Mouse (Mus musculus) heart, embryonic 12.5 days (tissue): ENCODE measurements around the gene Pex14. TPM values are rescaled to one million over a fixed set of nuclear protein-coding genes. Genes with fewer than 3 reads are reported as not detected.
A peak's percentile ranks its signal among the peaks of the same experiment; 100 is the strongest.
"Not testable (repeated sequence)": the region's sequence is repeated elsewhere in the genome, so short reads cannot be mapped to it uniquely, and the experiment has no call there.

Experiments used
- ATAC-seq: fragments of 200-750 bp; cut with Nextera tagmentation; 2 replicates; pipeline ENCODE4 v1.8.0; 2017; ENCODE audit warnings: moderate TSS enrichment, moderate library complexity; ENCODE audit not compliant: insufficient number of reproducible peaks, low FRiP score
- H3K27ac ChIP-seq: fragments of 300-500 bp; sonication (generic); 2 replicates; pipeline ENCODE4 v1.5.1; 2016; ENCODE audit warnings: mild to moderate bottlenecking, moderate library complexity; ENCODE audit not compliant: poor library complexity, severe bottlenecking
- H3K27me3 ChIP-seq: fragments of 300-500 bp; sonication (generic); replicated peaks from 2 replicates; pipeline ENCODE4 v1.6.1; 2016; ENCODE audit warnings: mild to moderate bottlenecking, moderate library complexity
- H3K36me3 ChIP-seq: fragments of 300-500 bp; sonication (generic); 2 replicates; pipeline ENCODE4 v1.6.1; 2016; ENCODE audit warnings: mild to moderate bottlenecking, moderate library complexity
- H3K4me1 ChIP-seq: fragments of 300-500 bp; sonication (generic); replicated peaks from 2 replicates; pipeline ENCODE4 v1.6.1; 2016; ENCODE audit warnings: mild to moderate bottlenecking
- H3K4me2 ChIP-seq: fragments of 300-500 bp; sonication (generic); 2 replicates; pipeline ENCODE4 v1.6.1; 2016; ENCODE audit warnings: mild to moderate bottlenecking, moderate library complexity
- H3K4me3 ChIP-seq: fragments of 300-500 bp; sonication (generic); 2 replicates; pipeline ENCODE4 v1.5.1; 2016; ENCODE audit warnings: mild to moderate bottlenecking
- H3K9ac ChIP-seq: fragments of 300-500 bp; sonication (generic); 2 replicates; pipeline ENCODE4 v1.6.1; 2016; ENCODE audit warnings: mild to moderate bottlenecking, moderate library complexity
- H3K9me3 ChIP-seq: fragments of 300-500 bp; sonication (generic); replicated peaks from 2 replicates; pipeline ENCODE4 v1.6.1; 2016; ENCODE audit warnings: mild to moderate bottlenecking, moderate library complexity
- WGBS: fragments of 180-500 bp; shearing (Covaris S2); methylation state at CpG from one replicate; pipeline ENCODE4 v1.1.7; 2016; 5-methylcytosine and 5-hydroxymethylcytosine counted together
- polyA plus RNA-seq: library from polyadenylated mRNA; unstranded; fragments of >200 nt; fragmentation: Nextera tagmentation; extraction: Ambion mirVana; gene quantifications from 2 replicates; pipeline ENCODE4 v1.2.1, GENCODE M21; 2016

Gene Pex14
- polyA plus RNA-seq, 1 experiment from 2014 or later, result 44.3 TPM

GRCm38 (mm10) chr4:149131789-149132565 is 32.3 kb upstream of the Pex14 start:
- ATAC-seq, result no peak
- H3K36me3 ChIP-seq, result peaks cover 44% of the 10 kb centered on the region
- 87% methylated on average over 21 of the region's 21 CpGs for WGBS
- H3K4me2 ChIP-seq, result no peak overlapping the region
- H3K27me3 ChIP-seq, result no peaks in the 10 kb centered on the region
- no peak overlapping the region for H3K9ac ChIP-seq
- H3K9me3 ChIP-seq, result no peaks in the 10 kb centered on the region
- H3K27ac ChIP-seq, result no peak overlapping the region
- H3K4me1 ChIP-seq, result peaks cover 8% of the 10 kb centered on the region; the same call in 1 of the 2 replicates
- H3K4me3 ChIP-seq, result no peak overlapping the region

GRCm38 (mm10) chr4:149131021-149131752 is 31.5 kb upstream of the Pex14 start:
- 86% methylated on average over 23 of the region's 23 CpGs for WGBS
- Histone ChIP-seq H3K36me3 (peaks cover 44% of the 10 kb centered on the region), H3K9me3 (no peaks in the 10 kb centered on the region), H3K9ac (no peak overlapping the region), H3K27me3 (no peaks in the 10 kb centered on the region), H3K4me3 (no peak overlapping the region), H3K4me2 (no peak overlapping the region), H3K27ac (no peak overlapping the region), H3K4me1 (peaks cover under 1% of the 10 kb centered on the region; the same call in 1 of the 2 replicates)
- no peak for ATAC-seq

- no peak overlapping the region for H3K4me2 ChIP-seq
- H3K27ac ChIP-seq, result no peak overlapping the region
- 87% methylated on average over 18 of the region's 18 CpGs for WGBS
- no peaks in the 10 kb centered on the region for H3K27me3 ChIP-seq
- no peak overlapping the region for H3K9ac ChIP-seq
- no peak overlapping the region for H3K4me3 ChIP-seq
- H3K9me3 ChIP-seq, result no peaks in the 10 kb centered on the region
- no peak for ATAC-seq
- peaks cover 5% of the 10 kb centered on the region for H3K4me1 ChIP-seq
- H3K36me3 ChIP-seq, result peaks cover 41% of the 10 kb centered on the region
These were observed 28.8 kb upstream of the Pex14 start for GRCm38 (mm10) chr4:149128467-149128866.

DNA sequence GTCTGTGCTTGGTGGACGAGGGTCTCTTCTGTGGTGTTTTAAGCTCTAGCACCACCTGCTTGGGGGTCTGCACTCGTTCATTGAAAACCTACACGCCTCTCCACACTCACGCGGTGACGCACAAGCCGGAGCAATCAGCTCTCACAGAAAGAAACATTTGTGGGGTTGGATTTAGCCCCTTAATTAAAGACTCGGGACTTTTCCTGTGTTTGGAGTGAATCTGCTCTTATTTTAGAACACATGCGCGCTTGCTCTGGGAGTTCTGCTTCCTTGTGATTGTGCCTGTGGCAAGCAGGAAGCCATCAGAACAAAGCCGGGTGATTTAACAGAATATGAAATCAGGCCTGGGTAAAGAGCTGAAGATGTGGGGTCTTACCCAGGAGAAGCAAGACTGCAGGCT is 27.0 kb upstream of the Pex14 start, which contains the start of gene Cort:
Gene Cort (minus strand): TSS at position 101 of the 400 bp plus-strand sequence.
- no peak within 1 kb of the TSS for H3K9ac ChIP-seq
- no peak within 1 kb of the TSS for H3K4me3 ChIP-seq
- no peak within 1 kb of the TSS for H3K4me2 ChIP-seq
- no peak for ATAC-seq
- no peak within 1 kb of the TSS for H3K27ac ChIP-seq
- H3K36me3 ChIP-seq, result peaks cover 35% of the 10 kb centered on the region
- no peaks in the 10 kb centered on the region for H3K9me3 ChIP-seq
- H3K4me1 ChIP-seq, result peaks cover 5% of the 10 kb centered on the region
- WGBS, result 85% methylated on average over 11 of the region's 11 CpGs
- H3K27me3 ChIP-seq, result no peaks in the 10 kb centered on the region

DNA sequence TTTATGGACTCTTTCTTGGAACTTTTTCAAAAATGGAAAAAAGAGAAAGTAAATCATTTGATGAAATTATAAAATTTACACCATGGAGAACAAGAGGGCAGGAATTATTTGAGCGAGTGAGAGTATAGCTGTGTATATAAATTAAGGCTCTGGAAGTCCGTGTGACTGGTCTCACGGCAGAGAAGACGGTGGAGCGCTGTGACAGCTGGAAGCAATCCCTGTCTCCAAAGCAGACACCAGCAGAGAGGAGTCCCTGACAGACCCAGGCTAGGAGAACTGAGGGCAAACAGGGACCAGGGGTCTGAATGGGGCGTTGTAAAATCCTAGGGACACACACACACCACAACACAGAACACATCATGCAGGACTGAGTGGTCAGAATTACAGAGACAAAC is 26.4 kb upstream of the Pex14 start:
- Histone ChIP-seq H3K27me3 (no peaks in the 10 kb centered on the region), H3K27ac (no peak overlapping the region), H3K4me3 (no peak overlapping the region), H3K9ac (no peak overlapping the region), H3K4me2 (no peak overlapping the region), H3K4me1 (peaks cover 5% of the 10 kb centered on the region), H3K36me3 (peaks cover 30% of the 10 kb centered on the region), H3K9me3 (no peaks in the 10 kb centered on the region)
- ATAC-seq, result no peak
- 82% methylated on average over 6 of the region's 6 CpGs for WGBS

- no peaks in the 10 kb centered on the region for H3K9me3 ChIP-seq
- 41% methylated on average over 11 of the region's 11 CpGs for WGBS
- H3K9ac ChIP-seq, result no peak overlapping the region
- H3K27ac ChIP-seq, result no peak overlapping the region
- no peak for ATAC-seq
- H3K4me1 ChIP-seq, result peaks cover 5% of the 10 kb centered on the region
- H3K4me3 ChIP-seq, result no peak overlapping the region
- H3K4me2 ChIP-seq, result no peak overlapping the region
- H3K36me3 ChIP-seq, result peaks cover 27% of the 10 kb centered on the region
- H3K27me3 ChIP-seq, result no peaks in the 10 kb centered on the region
These were observed 25.9 kb upstream of the Pex14 start for GRCm38 (mm10) chr4:149125341-149126114.

- no peak overlapping the region for H3K4me2 ChIP-seq
- no peak overlapping the region for H3K9ac ChIP-seq
- no peaks in the 10 kb centered on the region for H3K27me3 ChIP-seq
- peaks cover 26% of the 10 kb centered on the region for H3K36me3 ChIP-seq
- no peak overlapping the region for H3K27ac ChIP-seq
- ATAC-seq, result no peak
- H3K4me1 ChIP-seq, result peaks cover 5% of the 10 kb centered on the region
- H3K9me3 ChIP-seq, result no peaks in the 10 kb centered on the region
- no peak overlapping the region for H3K4me3 ChIP-seq
- WGBS, result 59% methylated on average over 5 of the region's 5 CpGs
These were observed 23.8 kb upstream of the Pex14 start for GRCm38 (mm10) chr4:149123432-149123831.

GRCm38 (mm10) chr4:149119978-149120562 is 20.4 kb upstream of the Pex14 start:
- H3K4me3 ChIP-seq, H3K27ac ChIP-seq, H3K9me3 ChIP-seq, H3K4me1 ChIP-seq, ATAC-seq, H3K27me3 ChIP-seq, H3K9ac ChIP-seq, H3K4me2 ChIP-seq: not testable (repeated sequence)
- H3K36me3 ChIP-seq, result peaks cover 27% of the 10 kb centered on the region
- WGBS, result 79% methylated on average over 12 of the region's 12 CpGs

DNA sequence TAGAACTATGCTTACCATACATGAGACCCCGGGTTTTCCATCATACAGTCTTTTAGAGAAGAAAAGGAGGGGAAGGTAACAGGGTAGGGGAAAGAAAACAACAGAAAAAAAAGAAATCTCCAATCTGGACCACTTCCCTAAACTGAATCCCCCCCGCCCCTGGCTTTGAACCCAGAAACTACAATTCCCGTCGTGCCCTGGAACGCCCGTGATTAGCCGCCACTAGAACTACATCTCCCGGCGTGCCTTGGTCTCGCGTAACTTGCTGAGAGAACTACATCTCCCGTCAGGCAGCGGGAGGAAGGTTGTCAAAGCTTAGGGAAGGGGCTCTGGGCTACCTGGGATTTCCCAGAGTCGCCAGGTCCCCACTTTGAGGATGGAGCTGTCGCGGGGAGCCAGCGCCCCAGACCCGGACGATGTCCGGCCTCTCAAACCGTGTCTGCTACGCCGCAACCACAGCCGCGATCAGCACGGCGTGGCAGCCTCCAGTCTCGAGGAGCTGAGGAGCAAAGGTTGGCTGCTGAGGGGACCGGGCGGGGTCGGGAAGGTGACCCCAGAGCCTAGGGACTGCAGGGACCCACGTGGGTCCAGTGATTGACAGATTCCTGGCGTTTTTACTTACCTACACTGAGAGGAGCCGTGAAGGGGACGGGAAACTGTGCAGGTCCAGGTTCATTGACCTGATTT is 4.3 kb upstream of the Pex14 start, which contains the start of gene Dffa:
Gene Dffa (plus strand): TSS at position 272 of the 687 bp plus-strand sequence.
- H3K4me1 ChIP-seq, result peaks cover 10% of the 10 kb centered on the region
- peak; percentile 82 for ATAC-seq
- 1% methylated on average over 35 of the region's 35 CpGs for WGBS
- H3K4me2 ChIP-seq, result peak within 1 kb of the TSS; percentile 91
- no peaks in the 10 kb centered on the region for H3K27me3 ChIP-seq
- H3K27ac ChIP-seq, result 0 out of 2 replicates have a peak within 1 kb of the TSS, but pooled peaks have one; percentile 22
- H3K9ac ChIP-seq, result peak within 1 kb of the TSS; percentile 82
- no peaks in the 10 kb centered on the region for H3K9me3 ChIP-seq
- peaks cover 31% of the 10 kb centered on the region for H3K36me3 ChIP-seq
- peak within 1 kb of the TSS; percentile 67 for H3K4me3 ChIP-seq

- H3K9ac ChIP-seq, result no peak overlapping the region
- no peak overlapping the region for H3K4me2 ChIP-seq
- no peaks in the 10 kb centered on the region for H3K9me3 ChIP-seq
- no peak for ATAC-seq
- H3K4me1 ChIP-seq, result peaks cover 27% of the 10 kb centered on the region
- H3K27ac ChIP-seq, result no peak overlapping the region
- no peaks in the 10 kb centered on the region for H3K27me3 ChIP-seq
- no peak overlapping the region for H3K4me3 ChIP-seq
- 87% methylated on average over 3 of the region's 3 CpGs for WGBS
- H3K36me3 ChIP-seq, result peaks cover 6% of the 10 kb centered on the region
These were observed 1.8 kb upstream of the Pex14 start for GRCm38 (mm10) chr4:149101456-149101855.
